Mouse (Mus musculus): ENCODE measurements around the gene Il2rb.

DNA sequence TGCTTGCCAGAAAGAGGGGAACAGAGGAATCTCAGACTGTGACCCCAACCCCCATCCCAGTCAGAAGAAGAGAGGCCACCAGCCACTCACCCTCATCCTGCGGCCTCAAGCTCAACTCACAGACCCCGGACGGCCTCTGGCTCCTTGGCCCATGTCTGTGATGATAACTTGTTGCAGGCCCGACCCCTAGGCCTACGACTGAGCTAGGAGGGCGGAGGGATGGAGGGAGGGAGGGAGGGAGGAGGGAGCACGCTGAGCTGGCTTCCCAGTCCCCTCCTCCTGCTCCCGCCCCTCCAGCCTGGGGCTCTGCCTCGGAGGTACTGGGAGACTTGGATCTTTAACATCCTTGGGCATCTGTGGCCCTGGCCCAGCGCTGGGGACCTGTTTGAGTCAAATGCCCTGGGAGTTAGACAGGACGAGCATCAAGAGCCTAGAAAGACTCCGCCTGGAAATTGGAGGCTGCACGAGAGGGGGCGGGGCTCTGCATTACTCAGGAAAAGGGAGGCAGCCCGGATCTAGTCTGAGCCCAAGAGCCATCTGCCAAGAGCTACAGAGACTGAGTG lies 34.4 kb upstream of the Il2rb start:
- TF ChIP-seq GATA1 (IDR thresholded peaks at IDR 0.05; ENCODE audit: borderline replicate concordance, low read length) (no peak), FLI1 (IDR thresholded peaks at IDR 0.05; ENCODE audit: low read length) (no peak)

Measured in megakaryocyte, embryonic 14.5 days (primary cell).